Comparison of ENCODE assay signal across 13 mouse cellular contexts in genomic region chr16:24231506-24231905, GRCm38 (mm10).
DNase-seq lines count a peak whose midpoint lies in the region; ATAC-seq and TF ChIP-seq lines count a peak whose summit lies in the region.
"Had no signal": no experiment of that assay in that cellular context is flagged by ENCODE, and none has a peak within 500 bp of the region (broad histone marks: within the 10 kb centered on the region; RNA-seq: fewer than 3 reads in every experiment).

No protein-coding gene starts in this region.

- H3K4me1 ChIP-seq in hindbrain, postnatal 0 days (ENCODE audit: insufficient read depth, low read length): no peaks in the 10 kb centered on the region
- H3K4me1 ChIP-seq in hindbrain, embryonic 10.5 days (replicated peaks): no peaks in the 10 kb centered on the region
- H3K4me1 ChIP-seq in intestine, postnatal 0 days (replicated peaks; ENCODE audit: control insufficient read depth, insufficient read depth, low read length): 0 out of 2 replicates have a peak, but pooled peaks cover 3% of the 10 kb centered on the region

- peak; percentile 78 for ATAC-seq in hindbrain, postnatal 0 days
- no peak for ATAC-seq in intestine, postnatal 0 days

- H3K4me2 ChIP-seq in hindbrain, postnatal 0 days (ENCODE audit: low read depth, low read length): no peak overlapping the region
- no peak overlapping the region for H3K4me2 ChIP-seq in intestine, postnatal 0 days (replicated peaks; ENCODE audit: low read depth)

- no peak overlapping the region for H3K27ac ChIP-seq in hindbrain, postnatal 0 days
- H3K27ac ChIP-seq in hindbrain, embryonic 10.5 days: no peak overlapping the region
- no peak overlapping the region for H3K27ac ChIP-seq in intestine, postnatal 0 days (ENCODE audit: low read depth, low read length)
- H3K27ac ChIP-seq: kidney, postnatal 0 days; macrophage; stomach, postnatal 0 days had no signal

- 39% methylated on average over 5 of the region's 5 CpGs for WGBS in hindbrain, postnatal 0 days
- 80% methylated on average over 5 of the region's 5 CpGs for WGBS in hindbrain, embryonic 10.5 days
- 63% methylated on average over 5 of the region's 5 CpGs for WGBS in intestine, postnatal 0 days

- H3K9ac ChIP-seq in hindbrain, postnatal 0 days (replicated peaks; ENCODE audit: low read length): no peak overlapping the region
- H3K9ac ChIP-seq in intestine, postnatal 0 days (ENCODE audit: low read depth, low read length): no peak overlapping the region

- peak; percentile 79 to 87 for DNase-seq in cerebellum, postnatal 10 days
- DNase-seq in cerebellum, adult 11-12 months: no peak
- DNase-seq in hindbrain, postnatal 0 days (ENCODE audit: low spot score): peak; percentile 57
- DNase-seq in hindbrain, embryonic 10.5 days (ENCODE audit: low spot score): no peak
- peak; percentile 27 for DNase-seq in thymus, postnatal 14 days
- DNase-seq in thymus, postnatal 10 days (ENCODE audit: low spot score in 2 of 2): no peak
- DNase-seq in adrenal gland, adult 8-10 months: no peak
- DNase-seq: embryo, embryonic 11 days; heart, postnatal 36 days had no signal

- no peaks in the 10 kb centered on the region for H3K9me3 ChIP-seq in hindbrain, postnatal 0 days (ENCODE audit: low read length)
- no peaks in the 10 kb centered on the region for H3K9me3 ChIP-seq in hindbrain, embryonic 10.5 days
- no peaks in the 10 kb centered on the region for H3K9me3 ChIP-seq in intestine, postnatal 0 days (ENCODE audit: control insufficient read depth)

- no peaks in the 10 kb centered on the region for H3K36me3 ChIP-seq in hindbrain, postnatal 0 days (ENCODE audit: insufficient read depth, low read length)
- H3K36me3 ChIP-seq in hindbrain, embryonic 10.5 days: no peaks in the 10 kb centered on the region
- no peaks in the 10 kb centered on the region for H3K36me3 ChIP-seq in intestine, postnatal 0 days (ENCODE audit: control insufficient read depth, insufficient read depth)

- H3K27me3 ChIP-seq in hindbrain, postnatal 0 days (ENCODE audit: insufficient read depth, low read length): no peaks in the 10 kb centered on the region
- H3K27me3 ChIP-seq in hindbrain, embryonic 10.5 days (ENCODE audit: insufficient read depth, poor library complexity, severe bottlenecking): no peaks in the 10 kb centered on the region
- no peaks in the 10 kb centered on the region for H3K27me3 ChIP-seq in intestine, postnatal 0 days (replicated peaks; ENCODE audit: control insufficient read depth, insufficient read depth, low read length)

- no peak for TF ChIP-seq CTCF in hindbrain, postnatal 0 days (IDR thresholded peaks at IDR 0.05; ENCODE audit: low read depth)
- TF ChIP-seq CTCF in intestine, postnatal 0 days (IDR thresholded peaks at IDR 0.05; ENCODE audit: low read depth): no peak

- no peak overlapping the region for H3K4me3 ChIP-seq in hindbrain, postnatal 0 days (ENCODE audit: low read length)
- H3K4me3 ChIP-seq in hindbrain, embryonic 10.5 days: no peak overlapping the region
- H3K4me3 ChIP-seq in intestine, postnatal 0 days (ENCODE audit: low read depth, low read length): no peak overlapping the region

Comparison
In these comparisons a context has a peak if more than half of its experiments do, and no peak if none do; other contexts are left out.
1. DNase-seq: peak in cerebellum, postnatal 10 days (2 of 2), hindbrain, postnatal 0 days (single experiment) and thymus, postnatal 14 days (single experiment); none in cerebellum, adult 11-12 months (single experiment), hindbrain, embryonic 10.5 days (single experiment), thymus, postnatal 10 days (0 of 2) and adrenal gland, adult 8-10 months (single experiment).